Mouse (Mus musculus): Measurements from ENCODE around the gene Srpr.

The Srpr gene

GRCm38 (mm10) chr9:35188700-35189099 lies 11.3 kb upstream of the Srpr start:
- no peak for DNase-seq (ENCODE audit: low read depth, low spot score)

- no peak for DNase-seq (ENCODE audit: low read depth, low spot score)
Observed at GRCm38 (mm10) chr9:35192983-35193542, 6.9 kb upstream of the Srpr start.

- no peak for DNase-seq (ENCODE audit: low read depth, low spot score)
Observed at GRCm38 (mm10) chr9:35194048-35194447, 5.9 kb upstream of the Srpr start.

GRCm38 (mm10) chr9:35197625-35198024 lies 2.4 kb upstream of the Srpr start:
- no peak for DNase-seq (ENCODE audit: low read depth, low spot score)

GRCm38 (mm10) chr9:35198351-35198750 lies 1.6 kb upstream of the Srpr start:
- DNase-seq (ENCODE audit: low read depth, low spot score) = no peak

GRCm38 (mm10) chr9:35198945-35199771 lies 817 bp upstream of the Srpr start:
- no peak for DNase-seq (ENCODE audit: low read depth, low spot score)

- DNase-seq (ENCODE audit: low read depth, low spot score) = peak; percentile 42
Observed at GRCm38 (mm10) chr9:35200529-35201060, 620 bp downstream of the Srpr start.

- no peak for DNase-seq (ENCODE audit: low read depth, low spot score)
Observed at GRCm38 (mm10) chr9:35203536-35203935, 3.6 kb downstream of the Srpr start.

GRCm38 (mm10) chr9:35204421-35204820 lies 4.4 kb downstream of the Srpr start:
- no peak for DNase-seq (ENCODE audit: low read depth, low spot score)

- DNase-seq (ENCODE audit: low read depth, low spot score) = peak; percentile 98
Observed at GRCm38 (mm10) chr9:35210542-35211474, 10.8 kb downstream of the Srpr start, which contains the start of gene Foxred1. Gene Foxred1, minus strand, starts transcription at chr9:35211055.

GRCm38 (mm10) chr9:35211573-35212511 lies 11.9 kb downstream of the Srpr start:
- no peak for DNase-seq (ENCODE audit: low read depth, low spot score)

GRCm38 (mm10) chr9:35217963-35218362 lies 18.0 kb downstream of the Srpr start:
- DNase-seq (ENCODE audit: low read depth, low spot score) = no peak

- DNase-seq (ENCODE audit: low read depth, low spot score) = no peak
Observed at GRCm38 (mm10) chr9:35223466-35223865, 23.5 kb downstream of the Srpr start.

- DNase-seq (ENCODE audit: low read depth, low spot score) = no peak
Observed at GRCm38 (mm10) chr9:35228671-35229070, 28.7 kb downstream of the Srpr start.

- DNase-seq (ENCODE audit: low read depth, low spot score) = no peak
Observed at GRCm38 (mm10) chr9:35235996-35236395, 36.0 kb downstream of the Srpr start.

- DNase-seq (ENCODE audit: low read depth, low spot score) = no peak
Observed at GRCm38 (mm10) chr9:35238371-35238770, 38.4 kb downstream of the Srpr start.

GRCm38 (mm10) chr9:35238915-35239571 lies 39.1 kb downstream of the Srpr start:
- no peak for DNase-seq (ENCODE audit: low read depth, low spot score)

GRCm38 (mm10) chr9:35239734-35240133 lies 39.8 kb downstream of the Srpr start:
- DNase-seq (ENCODE audit: low read depth, low spot score) = no peak

GRCm38 (mm10) chr9:35247405-35247804 lies 47.4 kb downstream of the Srpr start:
- DNase-seq (ENCODE audit: low read depth, low spot score) = no peak

GRCm38 (mm10) chr9:35249476-35249875 lies 49.5 kb downstream of the Srpr start:
- DNase-seq (ENCODE audit: low read depth, low spot score) = no peak
